24 mouse cellular contexts compared by ENCODE assay signal in genomic region chr2:150740145-150740841, GRCm38 (mm10). TPM values are rescaled to one million over a fixed set of nuclear protein-coding genes. Genes with fewer than 3 reads are reported as not detected.
"Had no signal": no experiment of that assay in that cellular context is flagged by ENCODE, and none has a peak within 500 bp of the region (broad histone marks: within the 10 kb centered on the region; RNA-seq: fewer than 3 reads in every experiment).

No protein-coding gene starts in this region.

- H3K4me1 ChIP-seq: limb, embryonic 12.5 days; limb, embryonic 15.5 days; midbrain, embryonic 15.5 days had no signal

- H3K27ac ChIP-seq: limb, embryonic 12.5 days; limb, embryonic 15.5 days; liver, embryonic 14.5 days; macrophage; midbrain, embryonic 12.5 days; midbrain, embryonic 15.5 days; neural tube, embryonic 12.5 days; neural tube, embryonic 15.5 days; stomach, postnatal 0 days had no signal

- DNase-seq: kidney, postnatal 10 days; kidney, postnatal 4 days; left cerebral cortex, postnatal 4 days; liver, postnatal 0 days; lung, embryonic 14.5 days; right cerebral cortex, adult 18-20 months; right cerebral cortex, postnatal 14 days; right cerebral cortex, postnatal 4 days; thymus, adult 2 months; thymus, postnatal 14 days; thymus, postnatal 4 days had no signal

- H3K9me3 ChIP-seq: limb, embryonic 12.5 days; limb, embryonic 15.5 days; midbrain, embryonic 12.5 days; midbrain, embryonic 15.5 days; neural tube, embryonic 12.5 days; neural tube, embryonic 15.5 days had no signal

- H3K9ac ChIP-seq: limb, embryonic 12.5 days; limb, embryonic 15.5 days; liver, embryonic 14.5 days; liver, postnatal 0 days; lung, embryonic 14.5 days; midbrain, embryonic 12.5 days; midbrain, embryonic 15.5 days; neural tube, embryonic 12.5 days; neural tube, embryonic 15.5 days had no signal

- H3K27me3 ChIP-seq: limb, embryonic 12.5 days; limb, embryonic 15.5 days; midbrain, embryonic 15.5 days had no signal

- H3K4me3 ChIP-seq: limb, embryonic 12.5 days; limb, embryonic 15.5 days; midbrain, embryonic 12.5 days; midbrain, embryonic 15.5 days; neural tube, embryonic 12.5 days; neural tube, embryonic 15.5 days had no signal

- H3K36me3 ChIP-seq: limb, embryonic 12.5 days; limb, embryonic 15.5 days; midbrain, embryonic 12.5 days; midbrain, embryonic 15.5 days; neural tube, embryonic 12.5 days; neural tube, embryonic 15.5 days had no signal

- ATAC-seq: intestine, postnatal 0 days; liver, postnatal 0 days; midbrain, embryonic 15.5 days had no signal

- H3K4me2 ChIP-seq: limb, embryonic 12.5 days; limb, embryonic 15.5 days; liver, embryonic 11.5 days; lung, embryonic 14.5 days; midbrain, embryonic 12.5 days; midbrain, embryonic 15.5 days; neural tube, embryonic 12.5 days; neural tube, embryonic 15.5 days had no signal

RNA-seq across cellular contexts. Expression of gene Vsx1, which starts 51.1 kb away (rescaled TPM):
- polyA plus RNA-seq: intestine, embryonic 14.5 days; intestine, postnatal 0 days; limb, embryonic 12.5 days; limb, embryonic 15.5 days; liver, embryonic 11.5 days; liver, embryonic 14.5 days; liver, postnatal 0 days; lung, embryonic 14.5 days; macrophage; stomach, embryonic 14.5 days; stomach, postnatal 0 days; thymus, adult 2 months had no signal
